Mouse (Mus musculus) embryonic facial prominence, embryonic 10.5 days (tissue): ENCODE results near the gene Col8a1. TPM values are rescaled to one million over a fixed set of nuclear protein-coding genes. Genes with fewer than 3 reads are reported as not detected.

Experiments
- DNase-seq: peaks from one replicate; pipeline ENCODE4 v3.0.0-alpha.2; 2017; ENCODE audit warnings: low spot score
- H3K27ac ChIP-seq: fragments of 300-500 bp; sonication (generic); replicated peaks from 2 replicates; pipeline ENCODE4 v1.5.1; 2016; ENCODE audit warnings: mild to moderate bottlenecking
- H3K27me3 ChIP-seq: fragments of 300-500 bp; sonication (generic); replicated peaks from 2 replicates; pipeline ENCODE4 v1.6.1; 2016; ENCODE audit warnings: low read depth, mild to moderate bottlenecking; ENCODE audit not compliant: poor library complexity, severe bottlenecking
- H3K36me3 ChIP-seq: fragments of 300-500 bp; sonication (generic); replicated peaks from 2 replicates; pipeline ENCODE4 v1.6.1; 2016; ENCODE audit warnings: mild to moderate bottlenecking, moderate library complexity
- H3K4me1 ChIP-seq: fragments of 300-500 bp; sonication (generic); 2 replicates; pipeline ENCODE4 v1.6.1; 2016
- H3K4me3 ChIP-seq: fragments of 300-500 bp; sonication (generic); 2 replicates; pipeline ENCODE4 v1.5.1; 2016; ENCODE audit warnings: mild to moderate bottlenecking, moderate library complexity
- H3K9me3 ChIP-seq: fragments of 300-500 bp; sonication (generic); 2 replicates; pipeline ENCODE4 v1.6.1; 2016; ENCODE audit warnings: mild to moderate bottlenecking
- WGBS: fragments of 180-500 bp; shearing (Covaris S2); methylation state at CpG from one replicate; pipeline ENCODE4 v1.1.7; 2016; 5-methylcytosine and 5-hydroxymethylcytosine counted together
- polyA plus RNA-seq: library from polyadenylated mRNA; unstranded; fragments of >200 nt; fragmentation: Nextera tagmentation; extraction: Ambion mirVana; gene quantifications from 2 replicates; pipeline ENCODE4 v1.2.1, GENCODE M21; 2016

Col8a1 gene
- polyA plus RNA-seq, 1 experiment from 2014 or later: 1.9 TPM

- no peaks in the 10 kb centered on the region for H3K4me1 ChIP-seq
- H3K27ac ChIP-seq: no peak overlapping the region
- 84% methylated on average over 2 of the region's 2 CpGs for WGBS
- DNase-seq: no peak
- H3K27me3 ChIP-seq: no peaks in the 10 kb centered on the region
- no peak overlapping the region for H3K4me3 ChIP-seq
- H3K36me3 ChIP-seq: no peaks in the 10 kb centered on the region
- H3K9me3 ChIP-seq: no peaks in the 10 kb centered on the region
Measured at GRCm38 (mm10) chr16:57734942-57735341, 19.6 kb downstream of the Col8a1 start.

DNA sequence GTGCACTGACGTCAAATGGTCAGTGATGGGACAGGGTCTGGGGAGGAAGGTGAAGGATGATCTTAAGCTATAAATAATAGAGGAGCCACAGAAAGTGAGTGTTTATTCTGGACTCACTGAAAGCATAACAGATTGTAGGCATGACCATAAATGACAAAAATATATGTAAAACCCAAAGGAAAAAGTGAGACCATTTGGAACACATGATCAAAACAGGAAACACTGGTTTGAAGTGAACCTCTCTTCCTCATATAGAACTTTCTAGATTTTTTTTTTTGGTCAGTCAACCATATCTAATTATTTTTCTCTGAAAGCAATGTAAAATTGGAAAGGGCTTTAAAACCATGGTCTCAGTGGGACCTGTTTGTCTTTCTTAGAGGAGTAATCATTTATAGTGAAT is 21.0 kb downstream of the Col8a1 start:
- Histone ChIP-seq H3K27ac (no peak overlapping the region), H3K4me1 (no peaks in the 10 kb centered on the region), H3K27me3 (no peaks in the 10 kb centered on the region), H3K9me3 (no peaks in the 10 kb centered on the region), H3K36me3 (no peaks in the 10 kb centered on the region), H3K4me3 (no peak overlapping the region)
- DNase-seq: no peak
- WGBS: 58% methylated on average over 1 of the region's 1 CpGs

DNA sequence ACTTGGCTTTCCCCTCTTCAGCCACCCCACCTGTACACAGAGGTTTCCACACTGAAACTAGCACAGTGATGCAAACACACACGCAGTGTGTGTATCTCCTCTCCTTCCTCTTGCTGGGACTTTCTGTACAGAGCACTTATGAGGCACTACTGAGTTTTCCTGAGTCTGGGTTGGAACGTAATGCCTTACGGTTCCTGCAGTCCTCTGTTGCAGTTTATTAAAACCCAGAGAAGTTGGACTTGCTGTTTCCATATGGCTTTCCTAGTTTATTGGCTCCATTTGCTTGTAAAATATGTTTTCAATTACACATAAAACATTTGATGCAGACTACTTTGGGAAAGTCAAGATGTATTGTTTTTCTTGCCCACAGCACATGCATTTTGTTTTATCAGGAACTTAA is 21.4 kb downstream of the Col8a1 start:
- 79% methylated on average over 3 of the region's 3 CpGs for WGBS
- no peak overlapping the region for H3K4me3 ChIP-seq

DNA sequence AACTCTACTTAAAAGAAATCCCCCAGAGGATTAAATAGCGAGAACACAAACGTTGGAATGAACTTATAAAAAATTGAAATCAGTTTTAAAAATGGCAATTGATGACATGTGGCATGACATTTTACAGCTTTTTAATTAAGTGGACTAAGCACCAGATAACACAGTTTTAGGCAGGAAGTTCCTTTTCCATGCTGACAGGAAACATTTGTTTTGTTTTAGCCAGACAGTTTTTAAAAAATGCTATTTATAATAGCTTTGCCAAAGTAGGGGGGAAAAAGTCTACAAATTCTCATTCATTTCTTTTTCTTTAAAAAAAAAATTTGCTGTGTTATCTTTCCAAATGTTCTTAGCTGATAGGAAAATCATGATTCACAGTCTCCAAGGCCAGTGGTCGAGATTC is 29.6 kb downstream of the Col8a1 start:
- H3K36me3 ChIP-seq: no peaks in the 10 kb centered on the region
- 65% methylated on average over 3 of the region's 3 CpGs for WGBS
- no peak overlapping the region for H3K4me3 ChIP-seq
- no peaks in the 10 kb centered on the region for H3K4me1 ChIP-seq
- no peaks in the 10 kb centered on the region for H3K27me3 ChIP-seq
- DNase-seq: no peak
- H3K9me3 ChIP-seq: no peaks in the 10 kb centered on the region
- no peak overlapping the region for H3K27ac ChIP-seq

More for the DNA sequence above, 21.4 kb downstream of the Col8a1 start:
- Histone ChIP-seq H3K9me3 (no peaks in the 10 kb centered on the region), H3K36me3 (no peaks in the 10 kb centered on the region), H3K4me1 (no peaks in the 10 kb centered on the region), H3K27me3 (no peaks in the 10 kb centered on the region), H3K27ac (no peak overlapping the region)
- no peak for DNase-seq

- Histone ChIP-seq H3K4me3 (no peak overlapping the region), H3K4me1 (no peaks in the 10 kb centered on the region), H3K36me3 (no peaks in the 10 kb centered on the region), H3K27ac (no peak overlapping the region), H3K9me3 (no peaks in the 10 kb centered on the region), H3K27me3 (no peaks in the 10 kb centered on the region)
- DNase-seq: no peak
- WGBS: 85% methylated on average over 2 of the region's 2 CpGs
Measured at GRCm38 (mm10) chr16:57718982-57719381, 35.6 kb downstream of the Col8a1 start.

GRCm38 (mm10) chr16:57698733-57699132 is 55.8 kb downstream of the Col8a1 start:
- DNase-seq: no peak
- Histone ChIP-seq H3K36me3 (no peaks in the 10 kb centered on the region), H3K9me3 (no peaks in the 10 kb centered on the region), H3K27ac (no peak overlapping the region), H3K4me1 (no peaks in the 10 kb centered on the region), H3K27me3 (no peaks in the 10 kb centered on the region), H3K4me3 (no peak overlapping the region)
- 95% methylated on average over 5 of the region's 5 CpGs for WGBS

- Histone ChIP-seq H3K27me3 (no peaks in the 10 kb centered on the region), H3K4me3 (no peak overlapping the region), H3K36me3 (no peaks in the 10 kb centered on the region), H3K27ac (no peak overlapping the region), H3K9me3 (no peaks in the 10 kb centered on the region), H3K4me1 (no peaks in the 10 kb centered on the region)
- DNase-seq: no peak
- WGBS: 31% methylated on average over 1 of the region's 1 CpGs
Measured at GRCm38 (mm10) chr16:57694694-57695093, 59.8 kb downstream of the Col8a1 start.

DNA sequence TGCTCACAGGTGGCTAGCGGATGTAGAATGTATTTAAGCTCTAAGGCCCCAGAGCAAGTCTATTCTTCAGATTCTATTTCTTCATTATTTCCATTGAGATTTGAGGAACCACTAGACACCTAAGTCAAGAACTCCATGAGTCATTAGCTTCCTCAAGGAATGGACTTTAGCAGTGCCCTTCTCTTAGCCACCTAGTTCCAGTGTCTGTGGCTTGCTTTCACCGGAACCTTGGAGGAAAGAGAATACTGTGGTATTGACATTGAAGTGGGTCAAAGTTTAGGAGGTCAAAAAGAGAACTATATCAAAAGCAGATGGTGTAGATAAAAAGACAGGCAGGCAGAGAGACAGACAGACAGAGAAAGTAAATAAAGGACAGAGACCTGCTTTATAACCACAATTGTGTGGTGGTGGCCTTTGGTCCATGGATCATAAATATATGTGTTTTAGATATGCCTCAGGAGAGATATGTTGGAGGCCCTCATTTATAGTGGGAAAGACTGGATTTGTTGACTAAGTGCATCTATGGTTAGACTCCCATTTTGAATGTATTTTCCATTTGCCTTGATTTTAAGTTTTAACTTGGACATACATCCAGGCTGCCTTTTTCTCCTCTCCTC is 60.5 kb downstream of the Col8a1 start:
- 69% methylated on average over 2 of the region's 2 CpGs for WGBS
- Histone ChIP-seq H3K27me3 (no peaks in the 10 kb centered on the region), H3K36me3 (no peaks in the 10 kb centered on the region), H3K4me1 (no peaks in the 10 kb centered on the region), H3K9me3 (no peaks in the 10 kb centered on the region), H3K4me3 (no peak overlapping the region), H3K27ac (no peak overlapping the region)
- DNase-seq: no peak

DNA sequence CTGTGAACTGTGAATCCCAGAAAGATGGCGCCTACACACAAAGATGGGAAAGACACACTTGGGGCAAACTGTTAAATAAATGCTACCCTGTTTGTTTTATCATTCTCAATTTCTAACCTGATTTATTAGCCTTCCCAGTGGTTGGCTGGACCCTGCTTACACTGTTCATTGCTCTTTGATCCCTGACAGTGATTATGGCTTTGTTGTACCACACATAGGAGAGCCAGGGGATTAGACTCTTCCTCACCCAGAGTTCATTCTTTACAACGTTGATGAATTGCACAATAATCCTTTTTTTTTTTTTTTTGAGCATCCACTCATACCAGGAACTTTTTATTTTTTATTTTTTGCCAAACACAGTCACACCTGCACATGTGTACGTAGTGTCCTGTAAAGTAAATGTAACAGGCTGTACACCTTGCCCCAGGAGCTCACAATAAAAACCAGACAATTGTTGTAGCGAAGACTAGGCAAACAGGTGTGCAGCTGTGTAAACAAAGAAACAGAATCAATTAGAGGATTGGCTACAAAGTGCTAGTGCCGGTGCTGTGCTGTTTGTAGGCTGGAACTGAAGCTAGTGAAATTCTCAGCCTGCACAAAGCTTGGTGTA is 68.6 kb downstream of the Col8a1 start:
- Histone ChIP-seq H3K36me3 (no peaks in the 10 kb centered on the region), H3K27ac (no peak overlapping the region), H3K9me3 (no peaks in the 10 kb centered on the region), H3K4me3 (no peak overlapping the region), H3K4me1 (0 out of 2 replicates have a peak, but pooled peaks cover 5% of the 10 kb centered on the region), H3K27me3 (no peaks in the 10 kb centered on the region)
- WGBS: 51% methylated on average over 5 of the region's 5 CpGs
- no peak for DNase-seq

GRCm38 (mm10) chr16:57672251-57672650 is 82.3 kb downstream of the Col8a1 start:
- DNase-seq: no peak
- no peaks in the 10 kb centered on the region for H3K9me3 ChIP-seq
- no peaks in the 10 kb centered on the region for H3K27me3 ChIP-seq
- no peaks in the 10 kb centered on the region for H3K36me3 ChIP-seq
- no peak overlapping the region for H3K4me3 ChIP-seq
- 77% methylated on average over 2 of the region's 2 CpGs for WGBS
- no peaks in the 10 kb centered on the region; the same call in 1 of the 2 replicates for H3K4me1 ChIP-seq
- H3K27ac ChIP-seq: no peak overlapping the region

DNA sequence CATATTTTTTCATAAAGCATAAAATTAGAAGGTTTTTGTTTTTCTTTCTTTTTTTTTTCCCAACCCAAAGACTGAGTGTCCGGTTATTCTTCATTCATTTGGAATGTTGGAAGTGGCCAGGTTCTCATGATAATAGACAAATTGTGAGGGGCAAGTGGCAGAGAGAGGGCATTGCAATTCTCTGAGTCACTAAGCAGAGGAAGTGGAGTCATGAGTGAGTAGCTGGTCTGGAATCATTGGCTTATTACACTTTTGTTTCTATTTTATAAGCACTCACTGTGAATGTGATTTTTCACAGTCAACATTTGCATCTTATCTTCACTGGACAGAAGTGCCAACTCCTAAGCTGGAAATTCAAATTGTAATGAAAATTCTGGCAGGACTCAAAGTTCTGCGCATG is 82.9 kb downstream of the Col8a1 start:
- no peak overlapping the region for H3K4me3 ChIP-seq
- no peaks in the 10 kb centered on the region for H3K9me3 ChIP-seq
- DNase-seq: no peak
- no peaks in the 10 kb centered on the region for H3K27me3 ChIP-seq
- WGBS: 84% methylated on average over 2 of the region's 2 CpGs
- H3K4me1 ChIP-seq: no peaks in the 10 kb centered on the region; the same call in 1 of the 2 replicates
- no peak overlapping the region for H3K27ac ChIP-seq
- H3K36me3 ChIP-seq: no peaks in the 10 kb centered on the region

- Histone ChIP-seq H3K27ac (no peak overlapping the region), H3K9me3 (no peaks in the 10 kb centered on the region), H3K36me3 (no peaks in the 10 kb centered on the region), H3K27me3 (no peaks in the 10 kb centered on the region), H3K4me1 (no peaks in the 10 kb centered on the region), H3K4me3 (no peak overlapping the region)
- WGBS: 18% methylated on average over 3 of the region's 3 CpGs
- peak; percentile 12 for DNase-seq
Measured at GRCm38 (mm10) chr16:57669348-57669747, 85.2 kb downstream of the Col8a1 start.

- H3K4me3 ChIP-seq: no peak overlapping the region
- no peaks in the 10 kb centered on the region for H3K9me3 ChIP-seq
- H3K4me1 ChIP-seq: no peaks in the 10 kb centered on the region
- no peaks in the 10 kb centered on the region for H3K36me3 ChIP-seq
- DNase-seq: no peak
- WGBS: 68% methylated on average over 3 of the region's 3 CpGs
- H3K27ac ChIP-seq: no peak overlapping the region
- no peaks in the 10 kb centered on the region for H3K27me3 ChIP-seq
Measured at GRCm38 (mm10) chr16:57662661-57663060, 91.9 kb downstream of the Col8a1 start.
